Mouse (Mus musculus) intestine, embryonic 15.5 days (tissue): ENCODE data around the gene Dnajc4. TPM values are rescaled to one million over a fixed set of nuclear protein-coding genes. Genes with fewer than 3 reads are reported as not detected.

Experiments
- polyA plus RNA-seq: library from polyadenylated mRNA; unstranded; fragments of >200 nt; fragmentation: Nextera tagmentation; extraction: Ambion mirVana; gene quantifications from 2 replicates; pipeline ENCODE4 v1.2.1, GENCODE M21; 2015

The Dnajc4 gene
- polyA plus RNA-seq, 1 experiment from 2014 or later: 22.7 TPM

Other genes with a start within 250 kb of the Dnajc4 start
- 20.8 and 21.0 TPM in 2 replicates for gene Rps6ka4, start 151.9 kb downstream of the Dnajc4 start, polyA plus RNA-seq
- gene Ccdc88b, start 134.4 kb downstream of the Dnajc4 start, polyA plus RNA-seq: 1.4 and 1.5 TPM in 2 replicates
- gene Trmt112, start 82.9 kb downstream of the Dnajc4 start, polyA plus RNA-seq: 124 TPM in 2 replicates
- 184 and 205 TPM in 2 replicates for gene Prdx5, start 82.5 kb downstream of the Dnajc4 start, polyA plus RNA-seq
- gene Esrra, start 70.8 kb downstream of the Dnajc4 start, polyA plus RNA-seq: 32.2 and 37.6 TPM in 2 replicates
- gene Catsperz, start 67.2 kb downstream of the Dnajc4 start, polyA plus RNA-seq: 1.1 and 1.6 TPM in 2 replicates
- 0.29 and 0.40 TPM in 2 replicates for gene Kcnk4, start 58.1 kb downstream of the Dnajc4 start, polyA plus RNA-seq
- gene Bad, start 50.7 kb downstream of the Dnajc4 start, polyA plus RNA-seq: 70.0 and 72.4 TPM in 2 replicates
- 20.4 and 25.5 TPM in 2 replicates for gene Gpr137, start 50.1 kb downstream of the Dnajc4 start, polyA plus RNA-seq
- gene Ppp1r14b, start 17.6 kb downstream of the Dnajc4 start, polyA plus RNA-seq: 177 and 188 TPM in 2 replicates
- gene Plcb3, start 16.1 kb downstream of the Dnajc4 start, polyA plus RNA-seq: 187 and 198 TPM in 2 replicates
- 154 and 170 TPM in 2 replicates for gene Fkbp2, start 12.1 kb downstream of the Dnajc4 start, polyA plus RNA-seq
- gene Vegfb, start 4.9 kb downstream of the Dnajc4 start, polyA plus RNA-seq: 44.0 and 46.7 TPM in 2 replicates
- 20.6 and 23.5 TPM in 2 replicates for gene Nudt22, start 3.5 kb upstream of the Dnajc4 start, polyA plus RNA-seq
- 6.9 and 9.0 TPM in 2 replicates for gene Trpt1, start 3.6 kb upstream of the Dnajc4 start, polyA plus RNA-seq
- gene Fermt3, start 26.9 kb upstream of the Dnajc4 start, polyA plus RNA-seq: 9.8 and 10.1 TPM in 2 replicates
- 211 and 214 TPM in 2 replicates for gene Stip1, start 47.4 kb upstream of the Dnajc4 start, polyA plus RNA-seq
- gene Macrod1, start 64.2 kb upstream of the Dnajc4 start, polyA plus RNA-seq: 11.8 and 11.9 TPM in 2 replicates
- gene Flrt1, start 113.2 kb upstream of the Dnajc4 start, polyA plus RNA-seq: 1.8 and 2.1 TPM in 2 replicates
- gene Otub1, start 213.7 kb upstream of the Dnajc4 start, polyA plus RNA-seq: 166 and 172 TPM in 2 replicates
- 1,343 and 1,351 TPM in 2 replicates for gene Cox8a, start 225.0 kb upstream of the Dnajc4 start, polyA plus RNA-seq
- 49.8 and 52.9 TPM in 2 replicates for gene Naa40, start 248.6 kb upstream of the Dnajc4 start, polyA plus RNA-seq